ENCODE assay signal across 21 mouse cellular contexts in genomic region chr9:96659801-96660200, GRCm38 (mm10). TPM values are rescaled to one million over a fixed set of nuclear protein-coding genes. Genes with fewer than 3 reads are reported as not detected.
DNase-seq lines count a peak whose midpoint lies in the region; ATAC-seq and TF ChIP-seq lines count a peak whose summit lies in the region.
"Had no signal": no experiment of that assay in that cellular context is flagged by ENCODE, and none has a peak within 500 bp of the region (broad histone marks: within the 10 kb centered on the region; RNA-seq: fewer than 3 reads in every experiment).

No protein-coding gene starts in this region.

- TF ChIP-seq CTCF in hindbrain, postnatal 0 days (IDR thresholded peaks at IDR 0.05; ENCODE audit: low read depth): no peak
- no peak for TF ChIP-seq CTCF in kidney, postnatal 0 days (IDR thresholded peaks at IDR 0.05; ENCODE audit: low read depth)

- no peak for ATAC-seq in hindbrain, postnatal 0 days
- ATAC-seq in hindbrain, embryonic 16.5 days: no peak
- ATAC-seq in kidney, postnatal 0 days (replicated peaks; ENCODE audit: low FRiP score, low read depth): no peak
- ATAC-seq in kidney, embryonic 14.5 days (ENCODE audit: low FRiP score, low TSS enrichment): no peak
- no peak for ATAC-seq in kidney, embryonic 15.5 days (replicated peaks; ENCODE audit: low FRiP score)
- ATAC-seq in neural tube, embryonic 13.5 days (ENCODE audit: low read depth): no peak
- ATAC-seq in neural tube, embryonic 15.5 days (ENCODE audit: low FRiP score): no peak
- ATAC-seq: forebrain, embryonic 13.5 days; Patski had no signal

- WGBS in hindbrain, postnatal 0 days: 78% methylated on average over 2 of the region's 2 CpGs
- WGBS in hindbrain, embryonic 16.5 days: 69% methylated on average over 2 of the region's 2 CpGs
- WGBS in kidney, postnatal 0 days: 46% methylated on average over 2 of the region's 2 CpGs
- WGBS in kidney, embryonic 14.5 days: 36% methylated on average over 2 of the region's 2 CpGs
- WGBS in kidney, embryonic 15.5 days: 59% methylated on average over 2 of the region's 2 CpGs
- 75% methylated on average over 2 of the region's 2 CpGs for WGBS in neural tube, embryonic 13.5 days
- WGBS in neural tube, embryonic 15.5 days: 88% methylated on average over 2 of the region's 2 CpGs

- no peak overlapping the region for H3K9ac ChIP-seq in hindbrain, postnatal 0 days (replicated peaks; ENCODE audit: low read length)
- no peak overlapping the region for H3K9ac ChIP-seq in hindbrain, embryonic 16.5 days (ENCODE audit: low read depth, low read length)
- no peak overlapping the region for H3K9ac ChIP-seq in kidney, postnatal 0 days (ENCODE audit: low read depth, low read length)
- H3K9ac ChIP-seq in kidney, embryonic 14.5 days (ENCODE audit: low read depth, low read length): no peak overlapping the region
- no peak overlapping the region for H3K9ac ChIP-seq in kidney, embryonic 15.5 days
- no peak overlapping the region for H3K9ac ChIP-seq in neural tube, embryonic 13.5 days
- H3K9ac ChIP-seq in neural tube, embryonic 15.5 days (replicated peaks): no peak overlapping the region
- H3K9ac ChIP-seq: forebrain, embryonic 13.5 days; hindbrain, embryonic 13.5 days had no signal

- no peak for DNase-seq in hindbrain, postnatal 0 days (ENCODE audit: low spot score)
- DNase-seq in kidney, postnatal 0 days (ENCODE audit: low spot score): no peak
- DNase-seq in kidney, postnatal 36 days: peak; percentile 44 to 47
- DNase-seq: B cell, adult 2 months; cerebellum, adult 18-20 months; cerebellum, adult 9-10 months; cerebellum, postnatal 14 days; gastrocnemius, postnatal 10 days; gastrocnemius, postnatal 36 days had no signal

- H3K27me3 ChIP-seq in hindbrain, postnatal 0 days (ENCODE audit: insufficient read depth, low read length): no peaks in the 10 kb centered on the region
- no peaks in the 10 kb centered on the region for H3K27me3 ChIP-seq in hindbrain, embryonic 16.5 days (replicated peaks; ENCODE audit: control insufficient read depth, insufficient read depth, low read length)
- no peaks in the 10 kb centered on the region for H3K27me3 ChIP-seq in kidney, postnatal 0 days (ENCODE audit: insufficient read depth, low read length)
- H3K27me3 ChIP-seq in kidney, embryonic 14.5 days (ENCODE audit: control insufficient read depth, insufficient read depth, low read length): no peaks in the 10 kb centered on the region
- no peaks in the 10 kb centered on the region for H3K27me3 ChIP-seq in kidney, embryonic 15.5 days
- no peaks in the 10 kb centered on the region for H3K27me3 ChIP-seq in neural tube, embryonic 13.5 days
- H3K27me3 ChIP-seq in neural tube, embryonic 15.5 days (replicated peaks): no peaks in the 10 kb centered on the region
- H3K27me3 ChIP-seq: CH12.LX; forebrain, embryonic 13.5 days; hindbrain, embryonic 13.5 days; Patski had no signal

- H3K4me1 ChIP-seq in hindbrain, postnatal 0 days (ENCODE audit: insufficient read depth, low read length): no peaks in the 10 kb centered on the region
- no peaks in the 10 kb centered on the region for H3K4me1 ChIP-seq in hindbrain, embryonic 16.5 days (ENCODE audit: control insufficient read depth, insufficient read depth, low read depth, low read length)
- no peaks in the 10 kb centered on the region for H3K4me1 ChIP-seq in kidney, postnatal 0 days (replicated peaks; ENCODE audit: insufficient read depth, low read length)
- no peaks in the 10 kb centered on the region for H3K4me1 ChIP-seq in kidney, embryonic 14.5 days (ENCODE audit: control insufficient read depth, insufficient read depth, low read length)
- H3K4me1 ChIP-seq in kidney, embryonic 15.5 days: 0 out of 2 replicates have a peak, but pooled peaks cover 3% of the 10 kb centered on the region
- H3K4me1 ChIP-seq in neural tube, embryonic 13.5 days (replicated peaks): 0 out of 2 replicates have a peak, but pooled peaks cover 7% of the 10 kb centered on the region
- no peaks in the 10 kb centered on the region for H3K4me1 ChIP-seq in neural tube, embryonic 15.5 days
- H3K4me1 ChIP-seq: hindbrain, embryonic 13.5 days had no signal

- H3K4me2 ChIP-seq in hindbrain, postnatal 0 days (ENCODE audit: low read depth, low read length): no peak overlapping the region
- H3K4me2 ChIP-seq in hindbrain, embryonic 16.5 days (ENCODE audit: low read length): no peak overlapping the region
- H3K4me2 ChIP-seq in kidney, postnatal 0 days (ENCODE audit: low read length): no peak overlapping the region
- no peak overlapping the region for H3K4me2 ChIP-seq in kidney, embryonic 14.5 days (replicated peaks; ENCODE audit: low read depth, low read length)
- H3K4me2 ChIP-seq in kidney, embryonic 15.5 days: no peak overlapping the region
- no peak overlapping the region for H3K4me2 ChIP-seq in neural tube, embryonic 13.5 days
- no peak overlapping the region for H3K4me2 ChIP-seq in neural tube, embryonic 15.5 days
- H3K4me2 ChIP-seq: forebrain, embryonic 13.5 days; heart, embryonic 11.5 days; hindbrain, embryonic 13.5 days had no signal

- peak overlapping the region; percentile 49; the same call in 1 of the 2 replicates for H3K27ac ChIP-seq in hindbrain, postnatal 0 days
- H3K27ac ChIP-seq in hindbrain, embryonic 16.5 days (ENCODE audit: low read depth, low read length): no peak overlapping the region
- peak overlapping the region; percentile 57; the same call in 1 of the 2 replicates for H3K27ac ChIP-seq in kidney, postnatal 0 days
- no peak overlapping the region for H3K27ac ChIP-seq in kidney, embryonic 14.5 days (ENCODE audit: low read depth, low read length)
- no peak overlapping the region for H3K27ac ChIP-seq in kidney, embryonic 15.5 days
- H3K27ac ChIP-seq in neural tube, embryonic 13.5 days (replicated peaks): 0 out of 2 replicates have a peak overlapping the region, but pooled peaks have one; percentile 6
- no peak overlapping the region for H3K27ac ChIP-seq in neural tube, embryonic 15.5 days (replicated peaks)
- H3K27ac ChIP-seq: forebrain, embryonic 10.5 days; forebrain, embryonic 13.5 days had no signal

- H3K4me3 ChIP-seq in hindbrain, postnatal 0 days (ENCODE audit: low read length): no peak overlapping the region
- H3K4me3 ChIP-seq in hindbrain, embryonic 16.5 days (ENCODE audit: low read length): no peak overlapping the region
- H3K4me3 ChIP-seq in kidney, postnatal 0 days (replicated peaks; ENCODE audit: low read depth, low read length): no peak overlapping the region
- no peak overlapping the region for H3K4me3 ChIP-seq in kidney, embryonic 14.5 days (ENCODE audit: low read length)
- H3K4me3 ChIP-seq in kidney, embryonic 15.5 days (replicated peaks): no peak overlapping the region
- no peak overlapping the region for H3K4me3 ChIP-seq in neural tube, embryonic 13.5 days
- H3K4me3 ChIP-seq in neural tube, embryonic 15.5 days (replicated peaks): no peak overlapping the region
- H3K4me3 ChIP-seq: forebrain, embryonic 10.5 days; forebrain, embryonic 13.5 days; hindbrain, embryonic 13.5 days had no signal

- no peaks in the 10 kb centered on the region for H3K9me3 ChIP-seq in hindbrain, postnatal 0 days (ENCODE audit: low read length)
- no peaks in the 10 kb centered on the region for H3K9me3 ChIP-seq in hindbrain, embryonic 16.5 days (ENCODE audit: control insufficient read depth, low read length)
- no peaks in the 10 kb centered on the region for H3K9me3 ChIP-seq in kidney, postnatal 0 days (replicated peaks; ENCODE audit: low read length)
- no peaks in the 10 kb centered on the region for H3K9me3 ChIP-seq in kidney, embryonic 14.5 days (ENCODE audit: control insufficient read depth, low read length)
- H3K9me3 ChIP-seq in kidney, embryonic 15.5 days (replicated peaks): no peaks in the 10 kb centered on the region
- no peaks in the 10 kb centered on the region for H3K9me3 ChIP-seq in neural tube, embryonic 13.5 days
- no peaks in the 10 kb centered on the region for H3K9me3 ChIP-seq in neural tube, embryonic 15.5 days (replicated peaks)
- H3K9me3 ChIP-seq: forebrain, embryonic 10.5 days; forebrain, embryonic 13.5 days; hindbrain, embryonic 13.5 days had no signal

- H3K36me3 ChIP-seq in hindbrain, postnatal 0 days (ENCODE audit: insufficient read depth, low read length): no peaks in the 10 kb centered on the region
- H3K36me3 ChIP-seq in hindbrain, embryonic 16.5 days (ENCODE audit: control insufficient read depth, insufficient read depth, low read length): no peaks in the 10 kb centered on the region
- no peaks in the 10 kb centered on the region for H3K36me3 ChIP-seq in kidney, postnatal 0 days (ENCODE audit: insufficient read depth, low read length)
- H3K36me3 ChIP-seq in kidney, embryonic 14.5 days (ENCODE audit: control insufficient read depth, insufficient read depth, low read length): no peaks in the 10 kb centered on the region
- H3K36me3 ChIP-seq in kidney, embryonic 15.5 days: no peaks in the 10 kb centered on the region
- H3K36me3 ChIP-seq in neural tube, embryonic 13.5 days: no peaks in the 10 kb centered on the region
- H3K36me3 ChIP-seq in neural tube, embryonic 15.5 days: no peaks in the 10 kb centered on the region
- H3K36me3 ChIP-seq: forebrain, embryonic 10.5 days; G1E; hindbrain, embryonic 13.5 days had no signal

RNA-seq across cellular contexts. Expression of gene Rasa2, which starts 28.4 kb away (rescaled TPM):
- 12.0 and 13.2 TPM in 2 replicates for total RNA-seq in hindbrain, postnatal 0 days (2014; rRNA removed)
- polyA plus RNA-seq in hindbrain, postnatal 0 days (2015; fragmentation: Nextera tagmentation; extraction: Ambion mirVana): 12.9 and 16.5 TPM in 2 replicates
- polyA plus RNA-seq in hindbrain, embryonic 16.5 days (2015; fragmentation: Nextera tagmentation; extraction: Ambion mirVana): 17.8 and 18.3 TPM in 2 replicates
- polyA plus RNA-seq in kidney, postnatal 0 days (2015; fragmentation: Nextera tagmentation; extraction: Ambion mirVana): 13.8 and 14.9 TPM in 2 replicates
- 14.5 and 18.9 TPM in 2 replicates for polyA plus RNA-seq in kidney, embryonic 14.5 days (2014; fragmentation: Nextera tagmentation; extraction: Ambion mirVana)
- polyA plus RNA-seq in kidney, embryonic 15.5 days (2015; fragmentation: Nextera tagmentation; extraction: Ambion mirVana): 17.3 and 18.6 TPM in 2 replicates
- polyA plus RNA-seq in neural tube, embryonic 13.5 days (2015; fragmentation: Nextera tagmentation; extraction: Ambion mirVana): 16.3 and 17.7 TPM in 2 replicates
- polyA plus RNA-seq in neural tube, embryonic 15.5 days (2015; fragmentation: Nextera tagmentation; extraction: Ambion mirVana): 18.7 and 19.5 TPM in 2 replicates

Comparison
In these comparisons a context has a peak if more than half of its experiments do, and no peak if none do; other contexts are left out.
1. DNase-seq: peak in kidney, postnatal 36 days (2 of 2); none in hindbrain, postnatal 0 days (single experiment) and kidney, postnatal 0 days (single experiment).
2. H3K27ac ChIP-seq: peak in hindbrain, postnatal 0 days (single experiment), kidney, postnatal 0 days (single experiment) and neural tube, embryonic 13.5 days (single experiment); none in hindbrain, embryonic 16.5 days (single experiment), kidney, embryonic 14.5 days (single experiment), kidney, embryonic 15.5 days (single experiment) and neural tube, embryonic 15.5 days (single experiment).